Comparison of ENCODE assay signal across 10 mouse cellular contexts in the genomic region with DNA sequence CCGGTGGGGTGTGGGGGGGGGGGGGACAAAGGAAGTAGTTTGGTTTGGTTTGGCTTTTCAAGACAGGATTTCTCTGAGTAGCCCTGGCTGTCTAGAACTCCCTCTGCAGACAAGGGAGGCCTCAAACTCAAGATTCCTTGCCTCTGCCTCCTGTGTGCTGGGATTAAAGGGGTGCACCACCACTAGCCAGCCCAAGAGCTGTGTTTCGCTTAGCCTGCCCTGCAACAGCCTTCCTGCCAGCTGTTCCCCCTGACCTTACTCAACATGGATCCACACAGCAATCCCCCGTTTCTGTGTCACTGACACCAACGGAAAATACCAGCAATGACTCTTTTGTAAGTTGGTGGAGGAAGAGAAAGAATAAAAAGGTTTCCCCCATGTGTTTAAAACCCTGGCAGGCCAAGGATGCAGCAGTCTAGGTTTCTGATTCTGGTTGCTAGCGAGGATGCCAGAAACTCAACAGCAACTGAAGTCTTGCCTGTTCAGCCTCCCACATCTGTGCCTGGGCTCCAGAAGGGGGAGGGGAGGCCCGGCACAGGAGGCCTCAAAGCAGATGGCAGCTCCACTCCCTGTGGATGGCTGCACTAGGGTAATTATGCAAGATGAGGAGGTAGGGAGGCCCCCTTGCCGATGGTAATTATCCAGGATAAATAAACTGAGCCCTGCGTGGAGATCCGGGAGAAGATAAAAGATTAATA.
DNase-seq lines count a peak whose midpoint lies in the region; ATAC-seq lines count a peak whose summit lies in the region.
"Had no signal": no experiment of that assay in that cellular context is flagged by ENCODE, and none has a peak within 500 bp of the region (broad histone marks: within the 10 kb centered on the region; RNA-seq: fewer than 3 reads in every experiment).

No protein-coding gene starts in this region.

- H3K27ac ChIP-seq in intestine, embryonic 15.5 days, result no peak overlapping the region
- H3K27ac ChIP-seq: liver, embryonic 13.5 days had no signal

- no peaks in the 10 kb centered on the region for H3K36me3 ChIP-seq in intestine, embryonic 15.5 days
- H3K36me3 ChIP-seq: liver, embryonic 13.5 days had no signal

- no peaks in the 10 kb centered on the region for H3K4me1 ChIP-seq in intestine, embryonic 15.5 days (replicated peaks)
- H3K4me1 ChIP-seq: liver, embryonic 13.5 days had no signal

- WGBS in intestine, embryonic 15.5 days, result 26% methylated on average over 9 of the region's 9 CpGs

- H3K4me2 ChIP-seq in intestine, embryonic 15.5 days (replicated peaks), result no peak overlapping the region
- H3K4me2 ChIP-seq: liver, embryonic 13.5 days had no signal

- no peak overlapping the region for H3K9ac ChIP-seq in intestine, embryonic 15.5 days
- H3K9ac ChIP-seq: liver, embryonic 13.5 days had no signal

- no peaks in the 10 kb centered on the region for H3K27me3 ChIP-seq in intestine, embryonic 15.5 days (replicated peaks)
- H3K27me3 ChIP-seq: liver, embryonic 13.5 days had no signal

- no peaks in the 10 kb centered on the region for H3K9me3 ChIP-seq in intestine, embryonic 15.5 days
- H3K9me3 ChIP-seq: liver, embryonic 13.5 days had no signal

- no peak overlapping the region for H3K4me3 ChIP-seq in intestine, embryonic 15.5 days (replicated peaks)
- H3K4me3 ChIP-seq: liver, embryonic 13.5 days had no signal

- intact Hi-C loops in left cerebral cortex, postnatal 25 days (cut with DNase I), result no loop called here

- ATAC-seq in intestine, embryonic 15.5 days, result no peak

- DNase-seq in adrenal gland, postnatal 14 days, result peak; percentile 7
- no peak for DNase-seq in adrenal gland, adult 2 months
- DNase-seq in frontal cortex, postnatal 14 days (ENCODE audit: low spot score in 2 of 2), result peak; percentile 12 to 20
- peak; percentile 38 to 76 for DNase-seq in left cerebral cortex, postnatal 25 days (ENCODE audit: low spot score in 2 of 2)
- DNase-seq in retina, postnatal 1 day, result peak; percentile 85
- DNase-seq in lung, postnatal 10 days, result no peak
- no peak for DNase-seq in adrenal gland, adult 8-10 months
- DNase-seq: gastrocnemius, postnatal 25 days; liver, embryonic 13.5 days had no signal

Comparison
In these comparisons a context has a peak if more than half of its experiments do, and no peak if none do; other contexts are left out.
1. DNase-seq: peak in adrenal gland, postnatal 14 days (single experiment), frontal cortex, postnatal 14 days (2 of 2), left cerebral cortex, postnatal 25 days (2 of 2) and retina, postnatal 1 day (single experiment); none in adrenal gland, adult 2 months (single experiment), lung, postnatal 10 days (single experiment) and adrenal gland, adult 8-10 months (single experiment).